Comparison of ENCODE assay signal across 11 mouse cellular contexts in the genomic region with DNA sequence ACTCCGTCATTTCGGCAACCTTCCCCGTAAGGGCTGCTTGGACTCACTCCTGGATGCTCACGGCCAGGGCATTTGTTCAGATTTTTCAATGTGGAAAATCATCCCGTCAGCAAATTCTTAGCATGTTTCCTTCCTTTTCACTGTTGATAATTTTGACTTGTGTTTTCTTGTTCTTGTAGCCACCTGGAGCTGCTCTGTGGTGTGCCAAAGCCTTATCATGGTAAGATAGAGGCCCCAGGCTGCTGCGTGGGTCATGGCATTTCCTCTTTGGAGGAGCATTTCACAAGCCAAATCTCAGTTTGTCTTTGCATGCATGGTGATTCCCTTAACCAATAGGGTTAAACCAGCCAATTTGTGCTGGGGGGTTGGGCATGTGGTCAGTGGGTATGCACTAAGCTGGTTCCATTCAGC. TPM values are rescaled to one million over a fixed set of nuclear protein-coding genes. Genes with fewer than 3 reads are reported as not detected.
DNase-seq lines count a peak whose midpoint lies in the region.
"Had no signal": no experiment of that assay in that cellular context is flagged by ENCODE, and none has a peak within 500 bp of the region (broad histone marks: within the 10 kb centered on the region; RNA-seq: fewer than 3 reads in every experiment).

No protein-coding gene starts in this region.

- peak; percentile 59 for DNase-seq in left cerebral cortex, postnatal 4 days
- no peak for DNase-seq in left cerebral cortex, adult 18-20 months (ENCODE audit: low spot score in 2 of 2)
- DNase-seq in brain, adult 2 months (ENCODE audit: low read depth, low spot score): peak; percentile 66
- DNase-seq in cerebellum, postnatal 10 days: peak; percentile 83 to 85
- DNase-seq in ovary, postnatal 14 days (ENCODE audit: low spot score): no peak
- DNase-seq in B cell, adult 2 months: no peak
- no peak for DNase-seq in layer of hippocampus, postnatal 36 days
- DNase-seq: heart, adult 2 months; heart, postnatal 36 days; kidney, adult 9 months; kidney, postnatal 36 days had no signal

- intact Hi-C loops in left cerebral cortex, postnatal 4 days (cut with DNase I): no loop called here

RNA-seq across cellular contexts. Expression of gene Trp53i11, which starts 35.2 kb away (rescaled TPM):
- total RNA-seq in left cerebral cortex, postnatal 4 days (2021): 10 to 100 TPM; 89.0 to 93.9 TPM
- 100 to 1,000 TPM; 112 to 128 TPM for total RNA-seq in left cerebral cortex, adult 18-20 months (2021)
- total RNA-seq in layer of hippocampus, postnatal 36 days (2021): 10 to 100 TPM; 79.8 to 83.2 TPM

Comparison
In these comparisons a context has a peak if more than half of its experiments do, and no peak if none do; other contexts are left out.
1. DNase-seq: peak in left cerebral cortex, postnatal 4 days (single experiment), brain, adult 2 months (single experiment) and cerebellum, postnatal 10 days (2 of 2); none in left cerebral cortex, adult 18-20 months (0 of 2), ovary, postnatal 14 days (single experiment), B cell, adult 2 months (0 of 2) and layer of hippocampus, postnatal 36 days (0 of 2).